21 mouse cellular contexts compared by ENCODE assay signal in the genomic region with DNA sequence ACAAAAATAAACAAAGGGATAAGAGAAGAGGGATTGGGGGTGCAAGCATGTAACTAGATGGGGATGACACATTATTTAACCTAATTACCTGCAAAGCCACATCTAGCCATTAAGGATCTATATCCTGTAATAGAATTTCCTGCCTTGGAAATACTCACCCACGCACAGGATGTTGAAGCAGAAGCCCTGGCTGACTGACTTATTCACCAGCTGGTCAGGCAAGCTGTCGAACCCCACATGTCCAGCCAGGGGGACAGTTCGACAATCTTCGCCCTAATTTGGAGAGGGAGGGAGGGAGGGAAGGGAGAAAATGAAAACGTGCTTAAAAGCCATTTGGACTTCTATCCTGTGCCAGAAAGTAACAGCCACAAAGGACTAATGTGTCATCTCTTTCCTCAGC. TPM values are rescaled to one million over a fixed set of nuclear protein-coding genes. Genes with fewer than 3 reads are reported as not detected.
DNase-seq lines count a peak whose midpoint lies in the region; ATAC-seq and TF ChIP-seq lines count a peak whose summit lies in the region.
"Had no signal": no experiment of that assay in that cellular context is flagged by ENCODE, and none has a peak within 500 bp of the region (broad histone marks: within the 10 kb centered on the region; RNA-seq: fewer than 3 reads in every experiment).

No protein-coding gene starts in this region.

- H3K27me3 ChIP-seq in heart, embryonic 13.5 days (replicated peaks), result no peaks in the 10 kb centered on the region
- no peaks in the 10 kb centered on the region for H3K27me3 ChIP-seq in heart, postnatal 0 days (ENCODE audit: control insufficient read depth, insufficient read depth, low read length)
- H3K27me3 ChIP-seq: embryonic facial prominence, embryonic 12.5 days; forebrain, embryonic 15.5 days; midbrain, embryonic 13.5 days; neural tube, embryonic 13.5 days had no signal

- H3K36me3 ChIP-seq in heart, embryonic 13.5 days, result no peaks in the 10 kb centered on the region
- no peaks in the 10 kb centered on the region for H3K36me3 ChIP-seq in heart, postnatal 0 days (replicated peaks; ENCODE audit: control insufficient read depth, insufficient read depth, low read length)
- H3K36me3 ChIP-seq: embryonic facial prominence, embryonic 12.5 days; forebrain, embryonic 15.5 days; midbrain, embryonic 13.5 days had no signal

- no peak overlapping the region for H3K9ac ChIP-seq in heart, embryonic 13.5 days
- no peak overlapping the region for H3K9ac ChIP-seq in heart, postnatal 0 days (replicated peaks; ENCODE audit: low read depth, low read length)
- H3K9ac ChIP-seq: embryonic facial prominence, embryonic 12.5 days; forebrain, embryonic 15.5 days; midbrain, embryonic 13.5 days; neural tube, embryonic 13.5 days had no signal

- no peak overlapping the region for H3K4me3 ChIP-seq in heart, embryonic 13.5 days
- H3K4me3 ChIP-seq in heart, postnatal 0 days (ENCODE audit: low read depth, low read length), result no peak overlapping the region
- H3K4me3 ChIP-seq: embryonic facial prominence, embryonic 12.5 days; forebrain, embryonic 15.5 days; left cerebral cortex, adult 2 months; midbrain, embryonic 13.5 days; neural tube, embryonic 13.5 days had no signal

- no peak overlapping the region for H3K4me2 ChIP-seq in heart, embryonic 13.5 days
- H3K4me2 ChIP-seq in heart, postnatal 0 days (ENCODE audit: low read depth, low read length), result no peak overlapping the region
- H3K4me2 ChIP-seq: embryonic facial prominence, embryonic 12.5 days; forebrain, embryonic 15.5 days; liver, embryonic 11.5 days; midbrain, embryonic 13.5 days; neural tube, embryonic 13.5 days had no signal

- no peak for ATAC-seq in heart, embryonic 13.5 days (ENCODE audit: extremely low read depth, insufficient number of reproducible peaks, low FRiP score, low TSS enrichment)
- no peak for ATAC-seq in heart, postnatal 0 days (ENCODE audit: insufficient read depth, low read depth)
- ATAC-seq: forebrain, embryonic 15.5 days; midbrain, embryonic 13.5 days had no signal

- no peak for TF ChIP-seq CTCF in heart, postnatal 0 days (IDR thresholded peaks at IDR 0.05; ENCODE audit: low read depth)

- no peak for TF ChIP-seq EP300 in heart, postnatal 0 days (IDR thresholded peaks at IDR 0.05; ENCODE audit: low read depth)

- H3K4me1 ChIP-seq in heart, embryonic 13.5 days, result peaks cover 35% of the 10 kb centered on the region
- peaks cover 6% of the 10 kb centered on the region; the same call in 1 of the 2 replicates for H3K4me1 ChIP-seq in heart, postnatal 0 days (ENCODE audit: control insufficient read depth, insufficient read depth)
- H3K4me1 ChIP-seq: embryonic facial prominence, embryonic 12.5 days; forebrain, embryonic 15.5 days; midbrain, embryonic 13.5 days; neural tube, embryonic 13.5 days had no signal

- intact Hi-C loops in heart, postnatal 25 days (cut with DNase I), result loop anchor here (5.0 kb wide), 1 partner anchor 333 kb away; no protein-coding TSS in a partner anchor

- 40% methylated on average over 5 of the region's 5 CpGs for WGBS in heart, embryonic 13.5 days
- whole genome bisulfite sequencing in heart, postnatal 0 days, result 42% methylated on average over 5 of the region's 5 CpGs

- peak overlapping the region; percentile 87 for H3K27ac ChIP-seq in heart, embryonic 13.5 days (replicated peaks)
- H3K27ac ChIP-seq in heart, postnatal 0 days (ENCODE audit: low read depth), result peak overlapping the region; percentile 83
- H3K27ac ChIP-seq: embryonic facial prominence, embryonic 12.5 days; forebrain, embryonic 15.5 days; left cerebral cortex, adult 2 months; midbrain, embryonic 13.5 days; neural tube, embryonic 13.5 days; stomach, postnatal 0 days had no signal

- no peak for DNase-seq in heart, postnatal 25 days (ENCODE audit: low spot score)
- peak; percentile 65 to 73 for DNase-seq in cerebellum, adult 18-20 months
- DNase-seq in cerebellum, postnatal 10 days, result peak; percentile 30 to 43
- DNase-seq in heart, postnatal 0 days (ENCODE audit: low spot score), result no peak
- DNase-seq in gastrocnemius, adult 18-20 months (ENCODE audit: low spot score), result no peak
- no peak for DNase-seq in kidney, adult 18-20 months
- DNase-seq: adrenal gland, postnatal 14 days; gastrocnemius, postnatal 36 days; kidney, adult 2 months; kidney, postnatal 25 days; lung, adult 18-20 months; lung, postnatal 14 days; right cerebral cortex, adult 18-20 months had no signal

- H3K9me3 ChIP-seq in heart, embryonic 13.5 days, result no peaks in the 10 kb centered on the region
- H3K9me3 ChIP-seq in heart, postnatal 0 days (replicated peaks; ENCODE audit: control insufficient read depth, low read length), result no peaks in the 10 kb centered on the region
- H3K9me3 ChIP-seq: embryonic facial prominence, embryonic 12.5 days; forebrain, embryonic 15.5 days; midbrain, embryonic 13.5 days; neural tube, embryonic 13.5 days had no signal

RNA-seq across cellular contexts. Expression of gene Sept6, which starts 16.7 kb away (rescaled TPM):
- 50.9 and 55.0 TPM in 2 replicates for polyA plus RNA-seq in heart, embryonic 13.5 days (2015; fragmentation: Nextera tagmentation; extraction: Ambion mirVana)
- 1 to 10 TPM; 4.6 to 5.4 TPM for total RNA-seq in heart, postnatal 25 days (2021)
- total RNA-seq in heart, postnatal 0 days (2014; rRNA removed; ENCODE audit: low replicate concordance), result 53.1 and 73.5 TPM in 2 replicates
- 22.1 and 22.3 TPM in 2 replicates for polyA plus RNA-seq in heart, postnatal 0 days (2015; fragmentation: Nextera tagmentation; extraction: Ambion mirVana)
- total RNA-seq in gastrocnemius, adult 18-20 months (2021), result 1 to 10 TPM; 1.2 to 1.4 TPM

Comparison
In these comparisons a context has a peak if more than half of its experiments do, and no peak if none do; other contexts are left out.
1. DNase-seq: peak in cerebellum, adult 18-20 months (2 of 2) and cerebellum, postnatal 10 days (2 of 2); none in heart, postnatal 25 days (single experiment), heart, postnatal 0 days (single experiment), gastrocnemius, adult 18-20 months (single experiment) and kidney, adult 18-20 months (single experiment).